Mouse (Mus musculus): ENCODE measurements around the gene Rac1.
"Not testable (repeated sequence)": the region's sequence is repeated elsewhere in the genome, so short reads cannot be mapped to it uniquely, and the experiment has no call there.

The Rac1 gene

GRCm38 (mm10) chr5:143525454-143526225 lies 2.2 kb downstream of the Rac1 start:
- DNase-seq (ENCODE audit: low spot score in 2 of 2), result no peak

- no peak for DNase-seq (ENCODE audit: low spot score in 2 of 2)
Measured at GRCm38 (mm10) chr5:143522882-143523281, 5.0 kb downstream of the Rac1 start.

GRCm38 (mm10) chr5:143520415-143520814 lies 7.4 kb downstream of the Rac1 start:
- DNase-seq (ENCODE audit: low spot score in 2 of 2), result no peak

- no peak for DNase-seq (ENCODE audit: low spot score in 2 of 2)
Measured at GRCm38 (mm10) chr5:143518045-143518591, 9.7 kb downstream of the Rac1 start.

DNA sequence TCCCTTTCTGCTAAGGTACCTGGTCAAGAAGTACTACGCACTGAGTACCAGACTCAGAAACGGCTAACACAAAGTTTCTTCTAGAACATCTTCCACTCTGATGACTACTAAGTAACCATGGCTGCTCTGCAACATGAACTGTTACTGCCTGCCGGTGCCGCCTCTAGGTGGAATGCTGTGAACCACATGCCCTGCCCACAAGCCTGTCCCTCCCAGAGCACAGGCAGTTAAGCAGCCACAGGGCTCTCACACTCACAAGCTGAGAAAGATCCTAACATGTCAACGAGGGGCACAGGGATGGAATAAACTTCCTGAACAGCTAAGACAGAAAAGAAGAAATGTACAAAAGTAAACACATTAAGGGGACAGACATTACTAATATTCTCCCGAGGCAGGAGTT lies 10.4 kb downstream of the Rac1 start:
- no peak for DNase-seq (ENCODE audit: low spot score in 2 of 2)

- no peak for DNase-seq (ENCODE audit: low spot score in 2 of 2)
Measured at GRCm38 (mm10) chr5:143517005-143517404, 10.8 kb downstream of the Rac1 start.

- no peak for DNase-seq (ENCODE audit: low spot score in 2 of 2)
Measured at GRCm38 (mm10) chr5:143514878-143515277, 13.0 kb downstream of the Rac1 start.

DNA sequence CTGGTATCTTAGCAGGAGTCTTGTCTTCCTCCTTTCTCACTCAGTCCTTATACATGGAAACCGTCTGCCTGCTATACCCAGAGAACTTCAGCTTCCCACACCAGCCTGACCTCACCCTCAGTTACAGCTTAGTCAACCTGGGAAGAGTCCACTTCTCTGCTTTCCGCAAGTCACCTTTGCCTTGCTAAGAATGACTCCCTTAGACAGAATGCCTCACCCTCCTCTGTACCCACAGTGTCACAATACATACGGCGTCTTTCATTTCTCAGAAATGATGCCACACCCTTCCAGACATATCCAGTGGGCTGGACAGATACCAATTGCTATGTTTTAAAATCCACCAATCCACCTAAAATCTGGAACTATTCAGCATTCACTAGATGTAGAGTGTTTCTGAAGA lies 15.5 kb downstream of the Rac1 start:
- DNase-seq (ENCODE audit: low spot score in 2 of 2), result no peak

DNA sequence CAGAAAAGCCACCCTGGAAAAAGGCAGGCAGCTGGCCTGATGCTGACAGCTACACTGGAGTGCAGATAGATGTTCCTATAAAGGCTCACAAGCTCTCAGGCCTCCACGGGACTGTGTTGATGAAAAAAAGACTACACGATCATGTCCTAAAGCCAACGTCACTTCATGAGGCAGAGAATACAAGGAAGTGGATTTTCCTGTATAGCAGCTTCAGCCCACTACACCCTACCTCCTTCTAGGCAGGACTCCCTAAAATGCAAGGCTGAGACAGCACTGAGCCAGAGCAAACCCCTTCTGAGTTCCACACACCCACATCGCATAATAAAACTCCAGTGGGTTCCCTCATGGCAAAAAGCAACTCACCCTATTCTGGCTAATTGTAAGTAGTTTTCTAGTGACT lies 16.3 kb downstream of the Rac1 start:
- DNase-seq (ENCODE audit: low spot score in 2 of 2), result no peak

DNA sequence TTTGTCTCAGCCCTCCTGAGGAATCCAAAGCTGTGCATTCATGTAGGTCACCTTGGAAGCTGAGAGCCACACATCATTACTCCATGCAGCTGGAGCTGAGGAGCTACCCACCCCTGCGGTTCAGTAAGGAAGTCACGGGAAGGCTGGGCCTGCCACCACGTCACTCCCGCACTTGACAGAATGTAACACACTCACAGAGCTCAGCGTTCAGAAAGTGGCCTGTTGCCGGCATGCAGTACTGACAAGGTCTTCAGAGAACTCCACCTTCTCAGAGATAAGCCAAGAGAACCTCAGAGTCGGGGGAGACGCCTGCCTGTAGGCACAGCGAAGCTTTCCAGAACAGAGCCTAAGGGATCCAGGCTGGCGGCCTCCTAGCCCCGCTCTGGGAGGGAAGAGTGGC lies 18.1 kb downstream of the Rac1 start:
- no peak for DNase-seq (ENCODE audit: low spot score in 2 of 2)

DNA sequence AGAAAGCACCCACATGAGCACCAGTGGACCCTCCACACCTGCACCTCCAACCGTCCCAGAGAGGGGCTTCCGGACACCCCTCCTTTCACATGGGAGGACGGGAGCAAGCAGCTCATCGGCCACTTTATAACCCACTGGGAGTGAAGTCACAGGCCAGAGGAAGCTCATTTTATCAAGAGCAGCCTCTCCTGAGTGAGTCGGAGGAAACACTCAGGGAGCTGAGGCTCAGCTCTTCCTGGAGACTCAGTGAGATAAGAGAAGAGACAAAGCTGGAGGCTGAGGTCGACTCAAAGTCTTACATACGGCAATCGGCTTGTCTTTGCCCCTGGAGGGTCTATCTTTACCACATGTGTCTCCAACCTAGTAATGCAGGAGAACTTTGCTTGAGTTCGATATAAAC lies 18.5 kb downstream of the Rac1 start:
- DNase-seq (ENCODE audit: low spot score in 2 of 2), result no peak

DNA sequence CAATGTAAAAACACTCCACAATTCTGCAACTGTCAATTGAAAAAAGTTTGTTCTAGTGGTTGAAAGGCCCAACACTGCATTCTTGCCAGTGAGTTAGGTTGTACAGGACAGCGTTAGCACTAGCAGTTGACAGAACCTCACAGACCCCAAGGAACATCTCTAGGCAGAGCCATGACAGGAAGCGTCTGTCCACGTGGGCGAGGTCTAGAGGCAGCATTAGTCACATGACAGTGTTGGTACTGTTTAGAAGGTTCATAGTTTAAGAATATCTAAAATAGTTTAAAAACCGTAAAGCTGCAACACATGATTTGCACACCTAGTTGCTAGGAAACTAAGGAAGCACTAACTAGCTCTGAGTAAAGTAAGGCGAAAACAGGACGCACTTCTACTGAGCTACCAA lies 22.3 kb downstream of the Rac1 start:
- no peak for DNase-seq (ENCODE audit: low spot score in 2 of 2)

DNA sequence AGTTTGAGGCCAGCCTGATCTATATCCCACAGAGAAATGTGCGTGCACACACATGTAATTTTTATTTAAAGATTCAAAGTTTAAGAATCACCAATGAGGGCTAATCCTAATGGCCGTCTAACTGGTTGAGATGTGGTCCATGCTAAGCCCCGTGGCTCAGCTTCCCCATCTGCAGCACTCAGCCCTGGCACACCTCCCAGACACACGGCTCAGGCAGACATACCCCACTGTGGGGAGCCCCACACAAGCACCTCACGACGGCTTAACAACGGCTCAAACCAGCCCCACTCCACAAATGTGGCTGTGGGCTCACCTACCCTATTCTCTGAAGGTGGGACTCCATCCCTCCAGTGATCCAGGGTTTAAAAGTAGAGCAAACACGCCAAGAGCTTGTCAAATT lies 22.8 kb downstream of the Rac1 start:
- no peak for DNase-seq (ENCODE audit: low spot score in 2 of 2)

DNA sequence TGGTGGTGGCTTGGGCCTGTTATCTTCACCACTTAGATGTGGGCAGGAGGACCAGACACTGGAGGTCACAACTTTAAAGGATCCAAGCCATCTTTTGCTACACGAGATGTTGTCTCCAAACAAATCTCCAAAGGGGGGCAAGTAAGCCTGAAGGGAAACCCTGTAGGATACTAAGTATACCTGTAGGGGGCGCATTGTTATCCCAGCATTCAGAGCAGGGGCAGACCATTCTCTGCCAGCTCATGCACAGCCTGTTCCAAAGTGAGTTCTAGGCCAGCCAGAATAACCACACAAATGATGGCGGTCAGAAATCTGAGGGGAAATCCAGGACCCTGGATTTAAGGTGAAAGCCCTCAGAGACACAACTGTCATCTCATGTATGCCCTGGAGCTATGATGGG lies 23.4 kb downstream of the Rac1 start:
- DNase-seq (ENCODE audit: low spot score in 2 of 2), result no peak

GRCm38 (mm10) chr5:143503740-143504139 lies 24.1 kb downstream of the Rac1 start:
- no peak for DNase-seq (ENCODE audit: low spot score in 2 of 2)

GRCm38 (mm10) chr5:143502899-143503557 lies 24.8 kb downstream of the Rac1 start:
- no peak for DNase-seq (ENCODE audit: low spot score in 2 of 2)

- DNase-seq (ENCODE audit: low spot score in 2 of 2), result no peak
Measured at GRCm38 (mm10) chr5:143501649-143502048, 26.2 kb downstream of the Rac1 start.

DNA sequence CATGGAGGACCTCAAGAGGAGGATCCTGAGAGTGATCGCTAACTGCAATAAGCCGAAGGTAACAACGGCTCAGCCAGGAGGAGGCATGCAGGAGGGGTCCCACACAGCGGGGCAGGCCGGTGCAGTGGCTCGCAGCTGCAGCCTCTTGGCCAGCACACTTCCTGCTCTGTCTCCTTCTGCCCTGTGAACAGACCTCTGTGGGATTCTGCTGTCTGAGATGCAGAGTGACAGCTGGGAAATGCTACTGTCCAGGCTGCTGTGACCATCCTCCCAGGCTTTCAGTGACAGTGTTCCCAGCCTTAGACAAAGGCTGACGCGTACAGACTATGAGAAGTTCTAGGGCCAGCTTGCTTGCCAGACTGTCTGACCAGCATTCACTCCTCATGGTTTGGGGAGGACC lies 26.7 kb downstream of the Rac1 start:
- no peak for DNase-seq (ENCODE audit: low spot score in 2 of 2)

DNA sequence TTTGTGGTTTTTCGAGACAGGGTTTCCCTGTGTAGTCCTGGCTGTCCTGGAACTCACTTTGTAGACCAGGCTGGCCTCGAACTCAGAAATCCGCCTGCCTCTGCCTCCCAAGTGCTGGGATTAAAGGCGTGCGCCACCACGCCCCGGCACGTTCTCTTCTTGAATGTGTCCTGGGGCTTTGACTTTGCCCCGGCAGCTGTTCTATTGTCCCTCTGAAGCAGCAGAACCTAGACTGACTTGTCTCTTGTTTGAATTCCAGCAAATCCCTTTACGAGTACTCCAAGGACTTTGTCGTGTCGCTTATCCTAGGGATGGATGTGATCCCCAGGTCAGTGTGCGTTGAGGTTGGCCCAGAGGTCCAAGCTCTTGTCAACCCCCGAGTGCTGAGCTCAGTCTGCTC lies 27.1 kb downstream of the Rac1 start:
- not testable (repeated sequence) for DNase-seq (ENCODE audit: low spot score in 2 of 2)

- no peak for DNase-seq (ENCODE audit: low spot score in 2 of 2)
Measured at GRCm38 (mm10) chr5:143499686-143500085, 28.1 kb downstream of the Rac1 start.

DNA sequence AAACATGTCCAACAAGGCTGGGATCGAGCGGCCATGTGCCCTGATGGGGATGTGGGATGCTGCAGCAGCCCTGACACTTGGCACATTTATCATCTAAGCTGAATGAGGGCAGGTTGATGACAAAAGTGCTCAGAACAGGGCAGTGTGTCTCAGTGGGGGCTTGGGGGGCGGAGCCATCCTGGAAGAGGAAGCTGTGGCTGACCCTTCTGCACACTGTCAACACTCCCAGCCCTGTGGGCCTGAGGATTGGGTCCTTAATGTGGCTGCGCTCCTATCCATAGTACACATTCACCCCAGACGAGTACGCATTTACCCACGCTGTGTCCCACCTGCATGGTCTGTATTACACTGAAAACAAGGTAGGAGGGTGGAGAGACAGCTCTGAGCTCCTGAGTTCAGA lies 28.6 kb downstream of the Rac1 start:
- DNase-seq (ENCODE audit: low spot score in 2 of 2), result no peak

DNA sequence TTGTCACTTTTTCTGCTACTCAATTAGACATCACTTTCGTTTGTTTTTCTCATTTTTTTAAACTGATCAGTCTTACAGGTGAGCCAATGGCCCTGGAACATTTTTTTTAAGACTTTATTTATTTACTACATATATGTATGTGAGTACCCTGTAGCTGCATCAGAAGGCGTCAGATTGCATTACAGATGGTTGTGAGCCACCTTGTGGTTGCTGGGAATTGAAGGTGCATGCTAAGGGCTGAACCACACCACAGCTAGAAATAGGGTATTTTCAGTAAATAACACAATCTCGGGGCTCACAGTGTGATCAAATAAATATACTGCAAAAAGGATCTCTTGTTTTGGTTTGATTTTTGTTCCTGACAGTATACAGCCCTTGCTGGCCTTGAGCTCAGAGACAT lies 30.4 kb downstream of the Rac1 start:
- DNase-seq (ENCODE audit: low spot score in 2 of 2), result no peak

DNA sequence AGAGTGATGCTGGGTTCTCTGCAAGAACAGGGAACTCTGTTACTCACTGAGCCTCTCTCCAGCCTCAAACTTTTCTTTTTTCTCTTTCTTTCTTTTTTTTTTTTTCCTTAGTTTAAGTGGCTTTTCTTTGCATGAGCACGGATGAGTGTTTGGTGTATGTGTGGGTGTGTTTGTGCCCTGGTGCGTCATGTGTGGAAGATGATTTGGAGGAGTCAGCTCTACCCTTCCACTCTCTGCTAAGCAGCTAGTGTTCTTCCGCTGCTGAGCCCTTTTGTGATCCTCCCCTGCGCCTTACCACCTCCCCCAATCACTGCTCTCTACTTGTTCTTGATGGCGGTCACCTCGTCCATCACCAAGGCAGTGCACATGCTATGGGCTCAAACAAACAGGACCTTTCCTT lies 32.1 kb downstream of the Rac1 start:
- no peak for DNase-seq (ENCODE audit: low spot score in 2 of 2)
